In the genomic region with DNA sequence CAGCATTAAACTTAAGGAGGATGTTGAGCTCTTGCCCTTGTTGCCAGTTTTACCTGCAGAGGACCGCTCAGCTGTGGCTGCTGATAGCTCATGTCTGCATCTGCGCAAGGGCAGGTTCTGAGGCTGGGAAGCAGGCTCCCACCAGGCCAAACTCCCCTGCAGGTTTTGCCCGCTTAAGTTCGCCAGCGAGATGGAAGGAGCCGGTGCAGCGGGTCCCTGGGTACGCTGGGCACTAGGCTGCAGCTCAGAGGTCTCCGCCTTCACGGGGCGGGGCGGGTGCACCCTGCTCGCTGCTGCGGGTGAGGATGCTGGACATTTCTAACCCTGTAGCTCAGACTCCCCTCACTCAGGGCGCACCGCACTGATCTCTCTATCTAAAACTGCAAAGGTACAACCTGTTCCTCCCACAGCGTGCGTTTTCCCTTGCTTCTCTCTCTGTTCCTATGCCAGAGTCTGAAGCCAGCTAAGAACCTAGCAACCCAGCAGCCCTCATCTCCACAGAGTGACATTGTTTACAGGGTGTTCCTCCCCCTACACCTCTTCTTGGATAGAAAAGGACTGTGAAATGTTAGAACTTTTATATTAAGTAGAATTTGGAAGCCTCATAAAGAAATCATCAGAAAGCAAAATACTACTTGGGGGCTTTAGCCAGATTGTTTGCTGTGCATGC, we compare ENCODE assay signal across 8 mouse cellular contexts. TPM values are rescaled to one million over a fixed set of nuclear protein-coding genes. Genes with fewer than 3 reads are reported as not detected.
DNase-seq lines count a peak whose midpoint lies in the region; ATAC-seq and TF ChIP-seq lines count a peak whose summit lies in the region.

TSS of gene Slc38a11 (minus strand) at position 207 of the 670 bp plus-strand sequence.

- H3K27ac ChIP-seq in left cerebral cortex, adult 2 months: no peak within 1 kb of the TSS
- H3K27ac ChIP-seq in liver, embryonic 15.5 days (replicated peaks): no peak within 1 kb of the TSS

- intact Hi-C loops in left cerebral cortex, adult 2 months (cut with DNase I): no loop called here

- peak in 1 of 2 experiments; percentile 11 for DNase-seq in left cerebral cortex, adult 2 months (ENCODE audit: extremely low spot score in 1 of 2, low spot score in 2 of 2)
- DNase-seq in left cerebral cortex, adult 11 months (ENCODE audit: low spot score): no peak
- DNase-seq in adrenal gland, postnatal 4 days (ENCODE audit: low spot score in 2 of 2): peak; percentile 3 to 6
- DNase-seq in heart, postnatal 4 days: peak; percentile 5
- peak; percentile 8 for DNase-seq in testis, postnatal 14 days (ENCODE audit: low spot score)
- no peak for DNase-seq in cerebellum, adult 18-20 months
- no peak for DNase-seq in gastrocnemius, adult 18-20 months (ENCODE audit: low spot score)

- peaks cover 6% of the 10 kb centered on the region; the same call in 1 of the 2 replicates for H3K27me3 ChIP-seq in liver, embryonic 15.5 days

- H3K9me3 ChIP-seq in liver, embryonic 15.5 days (replicated peaks): no peaks in the 10 kb centered on the region

- no peak for ATAC-seq in liver, embryonic 15.5 days (ENCODE audit: insufficient read depth)

- H3K4me3 ChIP-seq in left cerebral cortex, adult 2 months: peak within 1 kb of the TSS; percentile 7; the same call in 1 of the 2 replicates
- H3K4me3 ChIP-seq in liver, embryonic 15.5 days (replicated peaks): no peak within 1 kb of the TSS

- 11% methylated on average over 18 of the region's 18 CpGs for WGBS in liver, embryonic 15.5 days (ENCODE audit: insufficient replicate concordance)

- H3K9ac ChIP-seq in liver, embryonic 15.5 days: no peak within 1 kb of the TSS

- TF ChIP-seq CTCF in left cerebral cortex, adult 2 months (IDR thresholded peaks at IDR 0.05): no peak

- H3K4me2 ChIP-seq in liver, embryonic 15.5 days: peak within 1 kb of the TSS; percentile 25; the same call in 1 of the 2 replicates

- H3K4me1 ChIP-seq in liver, embryonic 15.5 days (replicated peaks): no peaks in the 10 kb centered on the region

- no peaks in the 10 kb centered on the region for H3K36me3 ChIP-seq in liver, embryonic 15.5 days (replicated peaks)

RNA-seq across cellular contexts. Expression of gene Slc38a11, which starts in this region (rescaled TPM):
- total RNA-seq in left cerebral cortex, adult 2 months (2021): 1 to 10 TPM; 2.3 to 2.6 TPM
- 10 to 100 TPM; 53.7 to 58.3 TPM for total RNA-seq in adrenal gland, postnatal 4 days (2021)
- total RNA-seq in heart, postnatal 4 days (2021): 1 to 10 TPM; 1.0 to 1.1 TPM
- 0.07 TPM in 1 of 2 replicates, not detected in the other for polyA plus RNA-seq in liver, embryonic 15.5 days (2015; fragmentation: Nextera tagmentation; extraction: Ambion mirVana)
- under 1 TPM; 0.71 to 0.78 TPM for total RNA-seq in gastrocnemius, adult 18-20 months (2021)

Comparison
In these comparisons a context has a peak if more than half of its experiments do, and no peak if none do; other contexts are left out.
1. RNA of gene Slc38a11 (total RNA-seq): 53.7 to 58.3 TPM in adrenal gland, postnatal 4 days; 2.3 to 2.6 TPM in left cerebral cortex, adult 2 months, 1.0 to 1.1 TPM in heart, postnatal 4 days and 0.71 to 0.78 TPM in gastrocnemius, adult 18-20 months; every median in the first group is over 10 times any median in the second.
2. DNase-seq: peak in adrenal gland, postnatal 4 days (2 of 2), heart, postnatal 4 days (single experiment) and testis, postnatal 14 days (single experiment); none in left cerebral cortex, adult 11 months (single experiment), cerebellum, adult 18-20 months (0 of 2) and gastrocnemius, adult 18-20 months (single experiment).